Mouse (Mus musculus): Measurements from ENCODE around the gene Gm10642.

Gene Gm10642

DNA sequence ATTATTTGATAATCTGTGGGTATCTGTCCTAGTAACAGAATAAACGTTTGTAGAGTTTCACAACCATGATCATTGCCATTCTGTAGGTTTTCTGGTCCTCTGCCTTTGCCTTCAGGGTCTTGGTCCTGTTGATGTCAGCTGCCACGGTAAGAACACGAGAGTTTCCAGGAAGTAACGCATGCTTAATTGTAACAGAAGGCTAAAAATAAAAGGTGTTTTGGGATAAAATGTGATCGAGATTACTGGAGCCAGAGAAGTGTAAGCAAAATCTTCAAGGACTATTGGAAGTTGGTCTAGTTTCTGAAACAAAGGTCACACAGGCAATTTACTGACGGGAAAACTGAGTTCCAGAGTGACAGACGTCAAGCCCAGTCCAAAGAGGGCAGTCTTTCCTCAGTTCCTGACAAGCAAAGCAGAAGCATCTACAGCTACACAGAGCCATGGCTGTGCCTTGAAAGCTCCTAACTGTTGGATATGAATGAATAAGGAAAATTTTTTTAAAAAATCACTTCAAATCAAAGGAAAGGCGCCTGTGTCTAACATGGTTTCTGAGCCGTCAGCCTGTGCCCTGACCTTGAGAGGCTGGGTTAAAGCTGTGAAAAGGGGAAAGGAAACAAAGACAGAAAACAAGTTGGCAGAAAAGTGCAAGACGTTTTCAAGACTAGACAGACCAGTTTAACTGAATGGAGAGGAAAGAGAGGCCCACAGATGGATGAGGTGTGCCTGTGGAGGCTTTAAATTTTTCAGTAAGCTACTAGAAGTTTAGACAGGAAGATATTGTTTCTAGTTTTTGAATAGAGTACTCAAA, 15.9 kb downstream of the Gm10642 start:
- DNase-seq (ENCODE audit: low read depth, low spot score): no peak

DNA sequence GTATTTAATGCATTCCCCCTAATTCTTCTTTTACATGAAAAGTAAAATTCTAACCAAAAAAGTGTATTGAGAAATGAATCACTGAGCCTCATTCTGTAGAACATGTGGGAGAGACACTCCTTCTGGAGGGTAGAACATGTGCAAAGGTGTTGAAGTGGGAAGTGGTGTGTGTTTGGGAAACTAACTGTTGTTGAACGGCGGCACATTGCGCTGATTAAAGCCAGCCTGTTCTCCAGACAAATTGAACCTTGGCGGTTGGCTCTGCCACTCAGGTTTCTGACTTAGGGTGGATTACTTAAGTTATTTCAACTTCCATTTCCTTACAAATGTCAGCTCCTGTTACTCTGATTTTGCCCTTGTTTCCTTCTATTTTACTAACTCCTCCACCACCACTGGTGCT, 17.6 kb downstream of the Gm10642 start:
- DNase-seq (ENCODE audit: low read depth, low spot score): no peak

DNA sequence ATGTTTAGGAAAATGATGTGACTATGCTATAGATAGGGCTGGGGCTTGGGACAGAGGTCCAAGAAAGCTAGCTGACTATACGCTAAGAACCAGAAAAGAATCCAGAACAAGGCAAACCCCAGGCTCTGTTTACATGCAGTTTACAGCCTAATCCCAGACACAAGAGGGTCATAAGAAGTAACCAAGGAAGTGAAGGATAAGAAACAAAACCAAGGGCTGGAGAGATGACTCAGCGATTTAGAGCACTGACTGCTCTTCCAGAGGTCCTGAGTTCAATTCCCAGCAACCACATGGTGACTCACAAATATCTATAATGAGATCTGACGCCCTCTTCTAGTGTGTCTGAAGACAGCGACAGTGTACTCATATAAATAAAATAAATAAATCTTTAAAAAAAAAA, 19.1 kb downstream of the Gm10642 start:
- no peak for DNase-seq (ENCODE audit: low read depth, low spot score)

DNA sequence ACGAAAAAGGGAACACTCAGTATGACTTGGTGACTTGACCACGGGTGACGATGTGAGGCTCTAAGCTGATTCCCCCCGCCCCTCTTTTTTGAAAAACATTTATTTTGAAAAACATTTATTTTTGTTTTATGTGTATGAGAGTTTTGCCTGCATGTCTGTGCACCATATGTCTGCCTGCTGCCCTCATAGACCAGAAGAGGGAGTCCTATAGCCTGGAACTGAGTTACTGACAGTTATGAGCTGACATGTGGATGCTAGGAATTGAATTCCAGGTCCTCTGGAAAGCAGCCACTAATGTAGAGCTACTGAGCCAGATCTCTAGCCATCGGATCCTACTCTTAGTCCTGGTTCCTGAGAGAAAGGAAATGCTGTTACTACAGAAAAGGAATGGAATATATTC, 19.9 kb downstream of the Gm10642 start:
- DNase-seq (ENCODE audit: low read depth, low spot score): no peak

DNA sequence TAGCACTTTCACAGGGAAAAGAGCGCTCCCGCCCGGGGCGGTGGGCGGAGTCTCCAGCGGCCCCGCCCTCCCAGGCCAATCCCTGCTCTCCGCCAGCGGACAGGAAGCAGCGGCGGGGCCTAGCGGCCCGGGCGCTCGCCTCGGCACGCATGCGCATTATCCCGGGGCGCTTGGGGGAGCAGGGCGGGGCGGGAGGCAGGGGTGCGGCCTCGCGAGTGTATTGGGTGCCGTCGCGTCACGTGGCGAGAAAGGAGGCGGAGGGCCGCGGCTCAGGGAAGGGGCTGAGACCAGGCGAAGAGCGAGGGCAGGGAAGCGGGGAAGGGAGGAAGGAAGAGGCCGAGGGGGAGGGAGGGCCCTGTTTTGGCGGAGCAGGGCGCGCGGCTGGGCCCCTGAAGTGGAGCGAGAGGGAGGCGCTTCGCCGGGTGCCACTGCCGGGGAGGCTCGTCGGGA, 22.7 kb downstream of the Gm10642 start, which contains the start of gene Adam10:
TSS of gene Adam10 (plus strand) at position 316 of the 450 bp plus-strand sequence.
- DNase-seq (ENCODE audit: low read depth, low spot score): peak; percentile 99

DNA sequence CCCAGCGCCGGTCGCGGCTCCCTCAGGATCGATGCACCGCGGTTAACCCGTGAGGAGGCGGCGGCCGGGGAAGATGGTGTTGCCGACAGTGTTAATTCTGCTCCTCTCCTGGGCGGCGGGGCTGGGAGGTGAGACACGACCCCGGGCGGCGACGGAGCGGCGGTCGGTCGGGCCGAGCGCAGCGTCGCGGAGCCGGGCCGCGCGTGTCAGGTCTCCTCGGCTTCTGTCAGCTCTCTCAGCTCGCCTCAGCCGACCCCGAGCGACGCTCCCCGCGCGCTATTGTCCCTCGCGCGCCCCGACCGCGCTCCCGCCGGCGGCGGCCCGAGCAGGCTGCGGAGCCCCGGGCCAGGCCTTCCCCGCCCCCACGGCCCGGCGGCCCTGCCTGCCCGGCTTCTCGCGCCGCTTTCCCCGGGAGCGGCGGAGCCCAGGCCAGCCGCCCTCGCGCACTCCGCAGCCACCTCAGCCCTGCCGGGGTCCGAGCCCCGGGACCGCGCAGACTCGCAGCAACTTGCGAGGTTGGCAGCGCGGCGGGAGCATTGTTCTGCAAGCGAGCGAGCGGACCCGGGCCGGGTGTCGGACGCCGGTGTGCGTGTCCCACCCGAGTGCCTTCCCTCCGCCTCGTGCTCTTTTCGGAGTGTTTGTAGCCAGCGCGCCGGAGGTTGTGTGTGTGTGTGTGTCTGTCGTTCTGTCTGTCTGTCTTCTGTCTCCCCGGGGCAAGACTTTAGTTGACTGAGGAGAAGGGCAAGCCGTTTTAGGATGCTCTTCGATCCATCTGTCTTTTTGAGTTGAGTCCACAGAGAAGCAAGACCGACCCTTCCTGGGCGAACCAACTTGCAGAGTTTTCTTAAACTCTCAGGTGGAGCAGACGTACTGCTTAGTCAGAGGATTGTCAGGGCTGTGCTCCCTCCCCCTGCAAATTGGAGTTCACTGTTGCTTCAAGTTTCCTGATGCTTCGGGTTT, 23.4 kb downstream of the Gm10642 start:
- peak; percentile 54 for DNase-seq (ENCODE audit: low read depth, low spot score)

DNA sequence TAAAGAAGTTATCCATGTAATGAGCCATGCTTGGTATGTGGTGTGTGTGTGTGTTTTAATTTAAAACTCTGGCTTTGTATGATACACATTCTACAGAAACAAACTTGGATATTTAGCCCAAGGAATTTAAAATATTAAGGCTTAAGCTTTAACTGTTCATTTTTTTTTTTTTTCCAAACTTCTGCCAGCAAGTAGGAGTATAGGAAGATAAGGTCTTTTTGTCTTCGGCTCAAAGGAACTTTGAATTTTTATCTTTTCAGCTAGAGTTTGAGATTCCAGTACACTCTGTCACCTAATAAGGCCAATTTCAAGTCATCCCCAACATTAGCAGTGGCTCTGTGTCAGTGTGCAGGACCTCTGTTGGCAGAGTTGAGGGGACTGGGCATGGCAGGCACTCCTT, 26.2 kb downstream of the Gm10642 start:
- no peak for DNase-seq (ENCODE audit: low read depth, low spot score)

DNA sequence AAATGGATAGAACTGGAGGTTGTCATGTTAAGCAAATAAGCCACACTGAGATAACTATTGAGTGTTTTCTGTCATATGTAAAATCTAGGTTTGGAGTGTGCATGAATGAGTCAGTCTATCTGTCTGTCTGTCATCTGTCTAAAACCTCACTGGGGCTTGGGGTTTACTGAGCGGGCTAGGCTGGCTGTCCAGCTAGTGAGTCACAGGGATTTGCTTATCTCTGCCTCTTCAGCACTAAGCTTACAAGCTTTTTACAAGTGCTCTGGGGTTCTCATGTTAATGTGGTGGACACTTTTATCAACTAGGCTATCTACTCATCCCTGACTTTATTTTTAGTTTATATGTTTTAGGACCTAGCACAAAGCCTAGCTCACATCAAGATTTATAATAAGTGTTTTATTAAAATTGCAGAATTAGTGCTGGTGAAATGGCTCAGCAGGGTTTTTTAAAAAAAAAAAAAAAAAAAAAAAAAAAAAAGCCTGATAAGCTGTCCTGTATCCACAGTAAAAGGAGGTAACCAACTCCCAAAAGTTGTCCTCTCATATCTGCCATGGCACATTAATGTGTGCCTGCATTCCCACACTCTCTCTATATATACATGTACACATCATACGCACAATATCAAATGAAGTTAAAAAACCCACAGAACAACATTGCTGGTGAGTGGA, 32.4 kb downstream of the Gm10642 start:
- DNase-seq (ENCODE audit: low read depth, low spot score): no peak

DNA sequence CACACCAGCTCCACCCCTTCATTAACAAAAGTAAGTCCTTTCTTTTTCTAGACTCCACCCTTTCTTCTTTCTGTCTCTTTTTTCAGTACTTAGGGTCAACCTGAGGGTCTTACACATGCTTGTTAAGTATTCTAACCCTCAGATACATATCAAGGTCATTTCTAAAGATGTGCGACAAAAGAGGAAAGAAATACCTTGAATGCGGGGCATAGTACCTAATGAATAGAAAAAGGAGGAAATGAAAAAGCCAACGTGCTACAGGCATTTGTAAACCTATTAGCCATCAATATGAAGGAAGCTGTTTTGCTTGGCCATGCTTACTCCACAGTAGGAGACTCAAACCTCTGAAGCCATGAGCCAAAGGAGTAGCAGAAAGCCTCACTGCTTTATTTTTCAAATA, 33.9 kb downstream of the Gm10642 start:
- no peak for DNase-seq (ENCODE audit: low read depth, low spot score)

DNA sequence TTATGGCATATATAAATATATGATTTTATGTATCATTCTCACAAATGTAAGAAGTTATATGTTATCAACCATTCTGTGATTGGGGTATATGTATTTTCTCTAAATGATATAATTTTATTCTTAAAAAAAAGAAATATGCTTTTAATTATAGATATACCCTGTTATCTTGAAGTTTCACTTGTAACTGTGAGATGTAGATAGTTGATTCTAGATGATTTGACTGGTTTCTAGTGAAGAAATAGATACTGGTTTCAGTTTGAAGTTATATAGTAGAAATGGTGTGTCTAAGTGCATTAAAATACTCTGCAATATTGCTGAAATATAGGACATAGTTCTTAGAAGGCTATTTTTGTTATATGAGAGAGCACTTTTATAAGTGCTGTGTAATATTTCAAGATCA, 34.5 kb downstream of the Gm10642 start:
- no peak for DNase-seq (ENCODE audit: low read depth, low spot score)

DNA sequence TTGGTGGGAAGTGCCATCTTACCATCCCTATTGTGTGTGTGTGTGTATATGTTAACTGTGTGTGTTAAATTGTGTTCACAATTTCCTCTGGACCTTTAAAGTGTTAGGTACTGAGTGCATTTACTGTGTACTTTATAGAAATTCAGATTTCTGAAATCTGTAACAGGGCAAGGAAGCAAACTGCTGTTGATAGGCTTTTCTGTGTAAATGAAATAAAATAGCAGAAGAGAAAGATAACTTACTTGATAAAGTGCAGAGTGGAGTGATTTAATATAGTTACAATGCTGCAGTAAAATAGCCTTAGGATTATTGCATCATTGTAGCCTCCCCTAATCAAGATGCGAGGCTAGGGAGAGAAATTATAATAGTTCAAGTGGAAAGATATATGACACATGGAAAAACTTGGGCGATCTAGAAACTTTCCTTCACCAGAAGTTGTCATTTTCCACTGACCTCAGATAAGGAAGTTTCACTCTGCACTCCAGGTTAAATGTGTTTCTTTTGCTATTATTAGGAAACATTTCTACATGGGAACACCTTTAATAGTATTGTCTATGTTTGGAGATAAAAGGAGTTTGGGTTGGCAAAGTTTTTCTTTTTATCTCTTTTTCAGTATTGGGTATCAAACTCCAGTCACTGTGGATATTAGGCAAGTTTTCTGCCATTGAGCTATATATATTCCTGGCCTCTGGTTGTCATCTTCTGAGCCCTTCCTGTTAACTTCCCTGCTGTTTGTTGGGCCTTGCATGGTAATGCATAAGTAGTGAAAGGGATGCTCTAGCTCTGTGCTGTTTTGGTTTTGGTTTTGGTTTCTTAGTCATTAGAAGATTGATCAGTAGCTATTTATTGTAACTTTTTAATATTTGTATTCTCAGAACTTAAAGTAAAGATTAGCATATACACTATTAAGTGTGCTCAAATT, 36.0 kb downstream of the Gm10642 start:
- no peak for DNase-seq (ENCODE audit: low read depth, low spot score)

DNA sequence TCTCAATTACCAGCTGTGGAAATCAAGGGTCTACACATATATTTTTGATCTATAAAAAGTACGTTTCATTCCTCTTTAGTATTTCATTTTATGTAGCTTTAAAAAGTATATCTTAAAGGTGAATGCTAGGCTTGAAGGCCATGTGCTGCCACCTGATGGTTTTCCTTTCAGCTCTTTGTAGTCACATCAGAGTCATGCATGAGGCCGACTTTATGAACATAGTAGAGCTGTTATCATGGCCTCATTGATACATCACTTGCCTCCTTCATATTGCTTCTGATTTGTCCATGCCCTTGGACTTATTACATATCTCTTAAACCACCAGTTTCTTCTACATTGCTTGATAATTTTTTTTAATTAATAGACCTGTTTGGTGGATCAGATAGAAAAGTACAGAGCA, 39.7 kb downstream of the Gm10642 start:
- DNase-seq (ENCODE audit: low read depth, low spot score): no peak

DNA sequence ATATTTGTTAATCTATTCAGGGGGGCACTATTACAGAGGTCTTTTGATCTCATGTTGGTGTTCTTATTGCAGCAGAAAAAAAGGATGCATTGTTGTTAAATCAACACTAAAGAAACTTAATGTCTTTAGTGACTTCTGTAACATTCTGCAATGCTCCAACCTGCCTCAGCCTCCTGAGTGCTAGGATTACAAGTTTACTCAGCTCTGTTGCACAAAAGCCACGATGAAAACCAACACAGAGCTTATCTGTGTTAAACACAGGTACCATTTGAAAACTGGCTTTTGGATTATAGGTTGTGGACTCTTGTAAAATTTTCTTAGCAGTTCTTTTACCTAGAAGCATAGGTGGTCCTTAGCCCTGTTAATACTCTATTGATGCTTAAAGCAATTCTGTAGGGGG, 42.0 kb downstream of the Gm10642 start:
- no peak for DNase-seq (ENCODE audit: low read depth, low spot score)

DNA sequence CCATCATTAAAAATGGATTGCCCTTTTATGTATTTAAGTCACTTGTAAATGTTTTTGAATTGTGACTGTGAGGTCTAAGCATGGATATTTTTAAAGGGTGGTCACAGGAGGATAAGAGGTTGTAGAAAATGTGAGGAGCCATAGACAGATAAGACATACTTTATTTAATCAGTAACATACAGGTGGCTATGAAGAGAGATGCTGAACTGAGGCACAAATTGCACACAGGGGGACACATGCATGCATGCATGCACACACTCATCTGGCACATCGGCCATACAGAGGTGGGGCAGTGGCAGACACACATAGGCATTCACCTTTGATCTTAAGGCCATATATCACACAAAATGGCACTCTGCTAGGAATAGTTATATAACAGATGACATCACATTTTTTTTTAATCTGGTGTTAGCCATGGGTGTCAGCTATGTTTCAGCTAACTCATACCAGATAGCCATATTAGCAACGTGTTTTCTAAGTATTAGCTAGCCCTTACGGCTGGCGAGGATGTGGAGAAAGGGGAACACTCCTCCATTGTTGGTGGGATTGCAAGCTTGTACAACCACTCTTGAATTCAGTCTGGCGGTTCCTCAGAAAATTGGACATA, 47.6 kb downstream of the Gm10642 start:
- DNase-seq (ENCODE audit: low read depth, low spot score): no peak

DNA sequence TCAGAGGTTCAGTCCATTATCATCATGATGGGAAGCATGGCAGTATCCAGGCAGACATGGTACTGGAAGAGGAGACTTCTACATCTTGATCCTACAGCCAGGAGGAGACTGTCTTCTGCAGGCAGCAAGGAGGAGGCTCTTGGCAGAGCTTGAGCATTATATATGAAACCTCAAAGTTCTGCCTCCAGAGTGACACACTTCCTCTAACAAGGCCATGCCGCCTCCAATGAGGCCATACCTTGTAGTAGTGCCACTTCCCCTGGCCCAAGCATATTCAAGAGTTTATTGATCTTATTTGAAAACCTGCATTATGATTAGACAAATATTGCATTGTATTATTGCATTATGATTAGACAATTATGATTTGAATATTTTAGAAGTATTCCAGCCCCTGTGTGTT, 50.4 kb downstream of the Gm10642 start:
- no peak for DNase-seq (ENCODE audit: low read depth, low spot score)
